Mouse (Mus musculus): ENCODE results near the gene Armh2. TPM values are rescaled to one million over a fixed set of nuclear protein-coding genes. Genes with fewer than 3 reads are reported as not detected.
A peak's percentile ranks its signal among the peaks of the same experiment; 100 is the strongest.
"Not testable (repeated sequence)": the region's sequence is repeated elsewhere in the genome, so short reads cannot be mapped to it uniquely, and the experiment has no call there.

Gene Armh2
- total RNA-seq, 4 experiments from 2014 or later, result not detected

GRCm38 (mm10) chr13:24757820-24758564 lies 17.0 kb downstream of the Armh2 start:
- no peak for DNase-seq

DNA sequence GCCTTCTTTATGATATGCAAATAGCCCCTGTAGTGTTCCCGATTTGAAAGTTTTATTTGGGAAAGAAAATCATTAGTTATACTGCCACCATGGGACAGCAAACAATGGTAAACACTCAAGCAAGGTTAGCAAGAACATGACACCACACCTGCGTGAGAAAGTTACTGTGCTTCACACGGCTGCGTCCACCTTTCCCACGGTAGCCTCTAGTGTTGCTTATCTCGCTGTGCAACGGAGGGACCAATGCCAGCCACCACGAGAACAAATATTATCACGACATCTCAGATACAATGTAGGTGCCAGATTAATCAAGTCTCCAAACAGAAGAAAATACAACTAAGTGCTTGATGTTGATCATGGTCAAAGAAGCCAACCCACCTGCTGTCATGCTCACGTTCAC lies 18.4 kb downstream of the Armh2 start:
- no peak for DNase-seq

GRCm38 (mm10) chr13:24760351-24760870 lies 19.4 kb downstream of the Armh2 start:
- DNase-seq, result no peak

DNA sequence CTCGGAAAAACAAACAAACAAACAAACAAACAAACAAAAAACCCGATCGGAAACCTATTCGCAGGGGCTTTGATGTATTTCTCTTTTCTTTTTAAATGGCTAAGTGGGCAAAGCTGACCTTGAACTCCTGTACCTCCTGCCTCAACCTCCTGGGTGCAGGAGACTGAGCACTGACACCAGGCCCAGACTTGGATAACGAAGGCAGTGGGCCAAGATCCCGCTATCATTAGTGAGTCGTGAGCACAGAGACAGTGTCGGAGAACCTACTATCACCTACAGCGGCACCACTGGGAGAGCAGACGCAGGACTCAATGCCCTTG lies 20.0 kb downstream of the Armh2 start:
- no peak for DNase-seq

DNA sequence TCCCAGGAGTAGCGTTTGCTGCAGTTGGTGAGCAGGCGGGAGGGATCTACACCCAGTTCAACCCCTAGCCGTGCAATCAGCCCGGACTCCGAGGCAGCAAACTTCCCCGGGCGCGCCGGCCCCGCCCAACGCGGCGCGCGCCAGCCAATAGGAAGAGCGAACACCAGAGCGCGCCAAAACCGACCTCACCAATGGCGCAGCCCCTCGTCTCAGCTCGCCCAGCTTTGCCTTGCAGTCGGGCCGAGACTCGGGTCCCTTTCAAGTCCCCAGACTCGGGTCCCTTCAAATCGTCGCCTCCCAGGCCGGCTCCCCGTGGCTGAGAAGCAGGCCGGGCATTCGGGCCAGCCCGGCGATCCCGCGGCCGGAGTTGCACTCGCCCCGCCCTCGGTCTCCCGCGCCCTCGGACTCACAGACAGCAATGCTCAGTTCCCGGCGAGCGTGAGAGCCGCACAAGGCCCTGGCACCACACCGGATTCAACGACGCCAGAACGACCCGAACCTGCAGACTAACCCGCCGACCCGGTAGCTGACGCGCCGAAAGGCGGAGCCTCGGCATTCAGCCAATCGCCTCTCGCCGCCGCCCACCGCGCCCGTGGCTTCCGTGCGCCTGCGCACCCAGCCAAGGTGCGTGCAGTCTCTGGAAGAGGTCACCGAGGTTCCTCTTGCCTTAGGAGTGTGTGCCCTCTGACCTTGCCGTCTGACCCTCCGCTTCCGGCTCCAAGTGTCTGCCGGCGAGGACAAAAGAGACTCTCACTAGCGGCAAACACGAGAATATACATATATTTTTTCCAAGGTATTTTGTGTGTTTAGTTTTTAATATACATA lies 20.6 kb downstream of the Armh2 start, which contains the start of gene Gmnn:
TSS of gene Gmnn (minus strand) at position 521 of the 825 bp plus-strand sequence.
- peak; percentile 76 for DNase-seq

- no peak for DNase-seq
Measured at GRCm38 (mm10) chr13:24762254-24762653, 21.2 kb downstream of the Armh2 start.

DNA sequence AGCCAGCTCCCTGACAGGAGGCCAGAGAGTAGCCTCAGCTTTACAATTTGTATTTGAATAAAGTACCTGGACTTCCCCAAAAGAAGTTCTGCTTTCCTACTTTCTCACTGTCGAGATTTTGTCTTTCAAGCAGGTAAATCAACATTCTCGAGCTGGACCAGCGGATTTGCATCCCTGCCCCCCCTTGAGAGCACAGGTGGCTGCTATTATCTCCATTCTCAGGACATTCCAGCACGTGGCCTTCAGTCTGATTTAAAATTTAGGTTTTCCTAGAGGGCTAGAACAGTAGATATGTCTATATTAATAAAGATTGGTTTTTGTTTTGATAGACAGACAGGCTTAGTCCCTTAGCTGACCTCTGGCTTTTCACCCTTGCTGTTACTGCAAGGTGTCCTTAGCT lies 26.8 kb downstream of the Armh2 start:
- DNase-seq, result not testable (repeated sequence)

DNA sequence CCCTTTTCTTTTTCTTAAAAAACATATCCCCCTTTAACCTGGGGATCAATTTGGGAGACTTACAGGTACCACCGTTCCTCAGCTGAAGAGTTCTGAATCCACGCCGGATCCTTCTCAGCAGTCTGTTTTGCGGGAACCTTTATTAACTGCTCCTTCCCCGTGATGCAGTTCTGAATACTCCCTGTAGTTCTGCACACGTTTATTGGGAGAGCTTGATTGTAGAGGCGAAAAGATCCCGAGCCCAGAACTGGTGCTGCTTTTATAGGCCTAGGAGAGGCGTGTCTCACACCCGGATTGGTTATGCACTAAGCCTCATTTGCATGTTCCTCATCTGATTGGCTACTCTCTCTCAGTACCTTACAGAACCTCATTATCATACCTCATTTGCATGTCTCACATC lies 30.4 kb downstream of the Armh2 start:
- not testable (repeated sequence) for DNase-seq

GRCm38 (mm10) chr13:24776146-24776844 lies 35.3 kb downstream of the Armh2 start:
- peak; percentile 25 for DNase-seq

DNA sequence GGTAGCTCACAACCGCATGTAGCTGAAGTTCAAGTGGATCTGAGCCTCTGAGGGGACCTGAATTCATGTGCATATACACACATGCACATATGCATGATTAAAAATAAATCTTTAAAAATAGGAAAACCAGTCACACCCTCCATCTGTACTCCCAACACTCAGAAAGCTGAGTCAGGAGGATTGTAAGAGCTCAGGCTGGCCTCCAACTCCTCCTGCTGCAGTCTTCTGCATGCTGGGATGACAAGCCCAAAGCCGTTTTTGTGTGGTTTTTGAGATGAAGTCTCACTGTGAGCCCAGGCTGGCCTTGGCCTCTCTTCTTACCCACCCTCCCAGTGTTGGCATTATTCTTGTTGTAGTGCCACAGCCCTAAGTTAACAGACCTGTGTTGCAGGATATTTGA lies 37.0 kb downstream of the Armh2 start:
- no peak for DNase-seq

GRCm38 (mm10) chr13:24778706-24779380 lies 37.8 kb downstream of the Armh2 start:
- DNase-seq, result no peak

DNA sequence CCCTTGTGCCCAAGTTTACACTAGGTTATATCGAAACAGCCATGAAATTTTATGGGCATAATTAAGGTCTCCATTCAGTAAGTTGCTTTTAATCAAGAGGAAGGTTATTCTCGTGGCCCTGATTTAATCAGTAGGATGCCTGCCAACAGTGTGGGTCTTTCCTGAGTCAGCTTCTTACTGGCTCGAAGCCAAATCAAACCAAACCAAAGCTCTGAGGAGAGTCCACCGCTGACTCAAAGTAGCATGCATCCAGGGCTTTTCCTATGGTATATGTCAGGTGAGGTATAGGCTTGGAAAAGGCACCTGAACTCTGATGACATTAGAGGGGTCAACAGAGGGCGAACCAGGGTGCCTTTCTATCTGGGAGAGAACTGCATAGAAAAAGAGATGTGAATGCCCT lies 40.9 kb downstream of the Armh2 start:
- DNase-seq, result peak; percentile 69

GRCm38 (mm10) chr13:24786014-24786490 lies 45.0 kb downstream of the Armh2 start:
- DNase-seq, result no peak

- no peak for DNase-seq
Measured at GRCm38 (mm10) chr13:24787477-24787876, 46.4 kb downstream of the Armh2 start.

GRCm38 (mm10) chr13:24791349-24791748 lies 50.3 kb downstream of the Armh2 start:
- peak; percentile 45 for DNase-seq

- no peak for DNase-seq
Measured at GRCm38 (mm10) chr13:24792411-24793045, 51.5 kb downstream of the Armh2 start.

Other genes starting within 250 kb of the Armh2 start
- 1 to 10 TPM; 4.1 to 7.3 (median 5.4) TPM for gene Ripor2, start 159.0 kb upstream of the Armh2 start, total RNA-seq (2022)
- 10 to 100 TPM in 2 of 4 experiments, 1 to 10 TPM in 2; 5.3 to 12.5 (median 9.4) TPM for gene Gmnn, start 20.7 kb downstream of the Armh2 start, total RNA-seq (2022)
- gene BC005537, start 60.4 kb downstream of the Armh2 start, total RNA-seq (2022), result 100 to 1,000 TPM; 194 to 209 (median 205) TPM
- gene Acot13, start 90.3 kb downstream of the Armh2 start, total RNA-seq (2022), result 10 to 100 TPM; 56.4 to 70.2 (median 59.6) TPM
- 10 to 100 TPM; 25.7 to 39.9 (median 31.0) TPM for gene Tdp2, start 90.4 kb downstream of the Armh2 start, total RNA-seq (2022)
- 1 to 10 TPM in 3 of 4 experiments, under 1 TPM in 1; 0.67 to 2.9 (median 1.6) TPM for gene D130043K22Rik, start 103.9 kb downstream of the Armh2 start, total RNA-seq (2022)
- 10 to 100 TPM; 18.9 to 21.9 (median 20.6) TPM for gene Aldh5a1, start 196.4 kb downstream of the Armh2 start, total RNA-seq (2022)
- gene Gpld1, start 201.9 kb downstream of the Armh2 start, total RNA-seq (2022), result 10 to 100 TPM in 1 of 4 experiments, 1 to 10 TPM in 3; 2.8 to 10.0 (median 4.6) TPM

Data from adrenal gland, adult 8-10 months (tissue).